Mouse (Mus musculus) colon, adult 2 months (tissue): ENCODE measurements around the gene Olfr441. TPM values are rescaled to one million over a fixed set of nuclear protein-coding genes. Genes with fewer than 3 reads are reported as not detected.

Experiments
- polyA plus RNA-seq: library from polyadenylated mRNA; depleted of rRNA; stranded (reverse); fragments of >200 nt; gene quantifications from 2 replicates; pipeline ENCODE4 v1.2.3, GENCODE M21; 2012; rRNA removed

Olfr441 gene
- not detected in 2 replicates for polyA plus RNA-seq

DNA sequence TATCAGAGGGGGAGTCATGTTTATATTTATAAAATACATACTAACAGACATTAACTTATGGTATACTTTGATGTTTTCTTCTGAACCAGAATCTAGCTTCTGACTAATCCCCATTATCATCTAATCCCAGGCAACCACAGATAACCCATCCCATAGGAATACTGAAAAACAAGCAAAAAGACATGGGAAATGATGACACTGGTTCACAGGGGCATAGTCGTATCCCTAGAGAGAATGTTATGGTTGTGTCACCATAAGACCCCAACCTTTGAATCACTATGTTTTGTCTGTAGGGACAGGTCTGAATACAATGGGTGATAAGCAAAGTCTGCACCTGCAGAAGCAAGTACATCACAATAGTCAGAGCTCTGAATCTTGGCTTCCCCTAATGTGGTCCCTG lies at the start of gene Olfr441:
Gene Olfr441 (plus strand): TSS at position 301 of the 400 bp plus-strand sequence.

DNA sequence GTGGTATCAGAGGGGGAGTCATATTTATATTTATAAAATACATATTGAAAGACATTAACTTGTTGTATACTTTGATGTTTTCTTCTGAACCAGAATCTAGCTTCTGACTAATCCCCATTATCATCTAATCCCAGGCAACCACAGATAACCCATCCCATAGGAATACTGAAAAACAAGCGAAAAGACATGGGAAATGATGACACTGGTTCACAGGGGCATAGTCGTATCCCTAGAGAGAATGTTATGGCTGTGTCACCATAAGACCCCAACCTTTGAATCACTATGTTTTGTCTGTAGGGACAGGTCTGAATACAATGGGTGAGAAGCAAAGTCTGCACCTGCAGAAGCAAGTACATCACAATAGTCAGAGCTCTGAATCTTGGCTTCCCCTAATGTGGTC lies 40.1 kb downstream of the Olfr441 start, which contains the start of gene Olfr237-ps1:
Gene Olfr237-ps1 (plus strand): TSS at position 301 of the 400 bp plus-strand sequence.

DNA sequence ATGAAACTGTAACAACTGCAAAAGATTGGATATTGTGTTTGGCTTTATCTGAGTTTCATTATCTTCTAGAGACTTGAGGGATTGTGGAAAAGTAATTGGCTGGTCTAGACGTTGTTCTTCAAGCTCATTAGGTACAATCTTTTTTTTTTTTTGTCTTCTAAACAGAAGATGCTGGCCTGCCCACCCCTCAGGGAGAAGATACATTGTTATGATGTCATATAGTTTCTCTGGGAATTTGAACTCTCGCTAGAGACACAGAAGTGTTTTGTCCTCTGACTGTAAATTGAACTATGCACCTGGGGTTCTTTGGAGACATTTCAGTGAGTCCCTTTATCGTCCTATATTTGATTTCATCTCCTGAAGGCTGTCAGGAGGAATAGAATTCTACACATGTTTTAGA lies 56.8 kb downstream of the Olfr441 start, which contains the start of gene Olfr437:
Gene Olfr437 (plus strand): TSS at position 301 of the 400 bp plus-strand sequence.

Other genes starting within 250 kb of the Olfr441 start
- not detected in 2 replicates for gene Olfr448, start 215.9 kb upstream of the Olfr441 start, polyA plus RNA-seq
- gene Olfr447, start 197.5 kb upstream of the Olfr441 start, polyA plus RNA-seq: not detected in 2 replicates
- gene Olfr446, start 185.0 kb upstream of the Olfr441 start, polyA plus RNA-seq: not detected in 2 replicates
- not detected in 2 replicates for gene Olfr444, start 157.3 kb upstream of the Olfr441 start, polyA plus RNA-seq
- not detected in 2 replicates for gene Olfr237-ps1, start 40.2 kb downstream of the Olfr441 start, polyA plus RNA-seq
- not detected in 2 replicates for gene Olfr437, start 56.9 kb downstream of the Olfr441 start, polyA plus RNA-seq
- not detected in 2 replicates for gene Olfr13, start 65.8 kb downstream of the Olfr441 start, polyA plus RNA-seq
- gene Olfr435, start 90.8 kb downstream of the Olfr441 start, polyA plus RNA-seq: not detected in 2 replicates
- not detected in 2 replicates for gene Olfr434, start 106.7 kb downstream of the Olfr441 start, polyA plus RNA-seq
- gene Olfr47, start 125.2 kb downstream of the Olfr441 start, polyA plus RNA-seq: not detected in 2 replicates
- gene Arhgef5, start 159.2 kb downstream of the Olfr441 start, polyA plus RNA-seq: 34.2 and 35.5 TPM in 2 replicates
- 0.06 TPM in 1 of 2 replicates, not detected in the other for gene Nobox, start 203.2 kb downstream of the Olfr441 start, polyA plus RNA-seq